Mouse (Mus musculus) v-Abl transformed pro-B cells (cell line): Measurements from ENCODE around the gene Slc25a53.

Source experiments
- in situ Hi-C, 2 experiments: fragments of 400-800 bp; cut with MboI; formaldehyde crosslinking; loops; one replicate each; pipeline ENCODE4 v1.15.1; 2025; ENCODE audit not compliant: unreplicated experiment in 2 of 2

Gene Slc25a53

DNA sequence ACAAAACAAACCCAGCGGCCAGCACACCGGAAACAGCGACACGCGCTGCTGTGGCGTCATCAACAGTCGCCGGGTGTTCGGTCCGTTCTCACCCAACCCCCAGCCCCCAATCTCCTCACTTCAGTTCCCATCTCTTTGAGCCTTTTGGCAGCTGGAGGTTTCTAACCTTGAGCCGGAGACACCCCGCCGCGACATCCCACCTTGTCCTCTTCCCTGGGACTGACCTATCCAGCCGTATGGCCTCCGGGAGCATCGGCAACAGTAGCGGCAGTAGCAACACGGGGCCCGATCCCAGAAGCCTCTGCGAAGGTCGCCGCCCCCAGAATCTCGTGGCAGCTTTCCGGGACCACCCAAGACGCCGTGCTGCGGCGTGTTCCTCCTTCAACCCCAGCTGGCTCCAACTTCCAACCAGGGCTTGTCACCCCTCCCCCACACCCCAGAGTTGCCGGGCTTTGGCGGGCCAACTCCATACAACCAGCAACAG is at the start of gene Slc25a53:
Gene Slc25a53, minus strand, starts transcription at position 303 of the 484 bp plus-strand sequence.
- in situ Hi-C loops: no loop called here

DNA sequence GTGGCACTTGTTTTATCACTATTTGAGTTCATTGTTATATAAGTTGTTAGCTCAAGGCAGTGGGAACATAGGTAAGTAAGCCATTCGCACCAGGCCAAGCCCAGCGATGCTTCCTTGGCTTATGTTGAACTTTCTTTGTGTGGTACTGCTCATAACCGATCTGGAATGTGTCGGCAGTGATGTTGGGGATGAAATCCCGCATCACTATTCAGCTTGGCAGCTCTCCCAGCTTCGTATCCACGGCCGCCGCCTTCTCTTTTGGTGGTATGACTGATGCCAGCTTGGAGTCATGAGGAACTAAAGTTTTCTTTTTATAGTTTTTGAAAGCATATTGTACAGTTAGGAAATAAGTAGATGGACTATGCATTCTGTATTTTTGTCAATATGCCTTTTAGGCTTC is 25.1 kb upstream of the Slc25a53 start:
- in situ Hi-C loops: no loop called here

DNA sequence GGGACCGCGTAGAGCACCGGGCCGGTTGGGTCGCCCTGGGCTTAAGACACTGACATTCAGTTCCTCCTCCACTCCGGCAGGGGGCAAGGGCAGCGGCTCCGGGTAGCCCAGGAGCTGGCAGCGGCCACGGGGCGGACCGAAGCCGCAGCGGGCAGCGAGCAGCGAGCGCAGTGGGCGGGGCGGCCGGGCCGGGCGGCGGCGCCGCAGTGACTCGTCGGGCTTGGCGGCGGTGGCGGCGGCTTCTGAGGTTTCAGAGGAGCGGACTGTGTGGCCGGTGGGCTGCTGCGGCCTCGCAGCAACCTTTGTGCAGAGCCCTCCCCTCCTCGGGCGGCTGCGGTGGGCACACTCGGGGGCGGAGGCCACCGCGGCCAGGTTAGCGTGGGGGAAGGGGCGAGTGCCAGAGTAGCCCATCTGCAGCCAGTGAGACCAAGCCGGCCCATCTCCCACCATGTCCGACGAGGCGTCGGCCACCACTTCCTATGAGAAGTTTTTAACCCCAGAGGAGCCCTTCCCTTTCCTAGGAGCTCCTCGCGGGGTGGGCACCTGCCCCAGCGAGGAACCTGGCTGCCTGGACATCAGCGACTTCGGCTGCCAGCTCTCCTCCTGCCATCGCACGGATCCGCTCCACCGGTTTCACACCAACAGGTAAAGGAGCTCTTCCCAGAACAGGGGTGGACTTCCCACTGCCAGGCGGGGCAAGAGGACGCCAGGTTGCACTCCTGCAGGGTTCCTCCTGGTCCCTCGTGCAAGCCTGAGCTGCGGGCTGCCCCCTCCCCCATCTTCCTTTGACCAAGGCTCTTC is 11.5 kb upstream of the Slc25a53 start, which contains the start of gene Fam199x:
Gene Fam199x, plus strand, starts transcription at position 170 of the 801 bp plus-strand sequence.
- in situ Hi-C loops: no loop called here

DNA sequence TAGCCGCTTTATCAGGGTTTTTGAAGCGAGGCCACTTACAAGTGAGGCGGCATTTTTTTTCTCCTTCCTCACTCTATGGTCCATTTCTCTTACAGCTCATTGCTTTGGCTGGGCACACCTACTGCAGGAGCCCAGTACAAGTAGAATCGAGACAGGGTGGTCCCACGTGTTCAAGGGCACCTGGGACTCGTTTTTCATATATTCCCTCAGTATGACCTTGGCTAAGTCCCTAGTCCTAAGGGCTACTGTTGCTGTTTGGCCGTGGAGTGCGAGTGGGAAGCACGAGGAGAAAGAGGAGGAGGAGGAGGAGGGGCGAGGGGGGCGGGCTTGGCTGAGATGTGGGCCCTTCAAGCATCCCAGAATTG is 10.9 kb upstream of the Slc25a53 start:
- in situ Hi-C loops: no loop called here

DNA sequence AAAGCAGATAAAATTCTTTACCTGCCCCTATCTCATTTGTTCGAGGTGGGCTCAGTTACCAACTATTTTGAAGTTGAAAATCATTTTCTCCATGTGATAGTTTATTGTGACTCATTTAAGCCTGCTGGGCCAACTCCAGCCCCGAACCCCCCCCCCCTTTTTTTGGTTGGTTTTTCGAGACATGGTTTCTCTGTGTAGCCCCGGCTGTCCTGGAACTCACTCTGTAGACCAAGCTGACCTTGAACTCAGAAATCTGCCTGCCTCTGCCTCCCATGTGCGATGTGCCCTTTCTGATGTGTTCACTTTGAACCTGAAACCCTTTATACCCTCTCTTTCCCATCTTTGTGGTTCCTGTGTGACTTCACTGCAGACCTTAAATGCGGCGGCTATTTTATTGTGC is 400 bp upstream of the Slc25a53 start:
- in situ Hi-C loops: no loop called here

DNA sequence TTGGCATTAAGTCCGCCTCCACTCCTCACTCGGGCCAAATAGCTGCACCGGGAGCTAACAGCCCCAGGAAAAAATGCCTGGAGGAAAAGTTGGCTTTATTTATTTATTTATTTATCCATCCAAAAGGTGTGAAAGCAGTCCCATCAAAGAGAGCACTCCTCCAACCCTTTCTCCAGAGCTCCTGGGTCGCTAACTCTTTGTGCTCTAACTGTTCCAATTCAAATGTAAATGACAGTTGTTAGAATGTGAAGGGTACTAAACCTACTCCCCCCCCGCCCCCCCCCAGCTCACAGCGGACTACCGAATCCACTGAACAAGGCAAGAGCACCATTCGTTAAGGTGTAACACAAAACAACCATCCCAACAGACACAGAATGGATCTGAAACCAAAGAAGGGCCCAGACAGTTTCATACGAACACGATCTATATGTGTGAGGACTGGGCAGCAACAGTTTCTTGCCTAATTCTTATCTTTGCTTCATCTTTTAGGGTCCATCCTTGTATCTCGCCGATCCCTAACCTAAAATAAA is 567 bp downstream of the Slc25a53 start:
- in situ Hi-C loops: no loop called here

DNA sequence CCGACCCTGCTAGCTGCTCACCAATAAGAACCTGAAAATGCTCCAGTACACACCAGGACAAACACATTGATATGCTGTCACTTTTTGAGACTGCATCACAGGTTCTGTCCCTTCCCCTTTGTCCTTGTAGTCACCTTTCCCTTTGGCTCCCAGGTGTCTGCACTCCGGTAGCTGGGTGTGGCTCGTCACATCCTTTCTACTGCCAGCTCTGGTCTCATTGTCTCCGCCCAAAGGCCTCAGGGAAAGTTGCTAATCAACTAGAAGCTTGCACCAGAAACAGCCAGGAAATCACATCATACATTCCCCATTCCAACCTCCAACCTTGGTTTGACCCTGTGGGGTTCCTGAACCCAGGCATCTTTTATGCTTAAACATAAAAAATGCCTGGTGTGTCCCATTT is 3.8 kb downstream of the Slc25a53 start:
- in situ Hi-C loops: no loop called here

DNA sequence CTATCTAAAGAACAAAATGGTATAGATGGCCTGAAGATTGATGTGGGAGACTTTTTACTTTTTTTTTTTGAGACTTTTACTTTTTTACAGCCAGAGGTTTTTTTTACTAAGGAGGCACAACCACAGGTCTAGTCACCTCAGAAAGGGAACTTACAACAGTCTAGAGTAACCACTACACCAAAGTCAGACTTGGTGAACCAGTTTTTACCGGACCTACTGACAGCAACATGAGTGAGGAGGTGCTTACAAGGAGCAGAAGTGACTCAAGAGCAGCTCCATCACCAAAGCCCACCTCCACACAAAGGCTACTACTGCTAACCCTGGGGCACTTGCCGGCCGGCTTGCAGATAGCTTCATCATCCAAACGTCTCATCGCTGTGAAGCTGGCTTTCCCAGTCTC is 6.4 kb downstream of the Slc25a53 start:
- in situ Hi-C loops: no loop called here

DNA sequence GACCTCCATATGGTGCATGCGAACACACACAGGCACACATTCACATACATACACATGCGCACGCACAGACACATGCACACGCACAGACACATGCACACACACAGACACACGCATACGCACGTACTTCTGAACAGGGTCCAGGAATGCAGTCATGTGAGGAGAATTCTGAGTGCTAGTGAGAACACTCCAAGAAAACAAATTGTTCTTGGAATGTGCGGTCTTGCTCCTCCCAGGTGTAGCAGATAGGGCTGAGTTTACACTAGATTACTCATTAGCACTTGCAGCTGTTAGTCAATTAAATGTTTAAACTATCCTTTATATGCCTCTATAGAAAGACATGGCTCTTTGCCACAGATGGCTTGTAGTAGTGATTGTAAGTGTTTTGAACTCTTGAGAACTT is 7.2 kb downstream of the Slc25a53 start:
- in situ Hi-C loops: no loop called here

DNA sequence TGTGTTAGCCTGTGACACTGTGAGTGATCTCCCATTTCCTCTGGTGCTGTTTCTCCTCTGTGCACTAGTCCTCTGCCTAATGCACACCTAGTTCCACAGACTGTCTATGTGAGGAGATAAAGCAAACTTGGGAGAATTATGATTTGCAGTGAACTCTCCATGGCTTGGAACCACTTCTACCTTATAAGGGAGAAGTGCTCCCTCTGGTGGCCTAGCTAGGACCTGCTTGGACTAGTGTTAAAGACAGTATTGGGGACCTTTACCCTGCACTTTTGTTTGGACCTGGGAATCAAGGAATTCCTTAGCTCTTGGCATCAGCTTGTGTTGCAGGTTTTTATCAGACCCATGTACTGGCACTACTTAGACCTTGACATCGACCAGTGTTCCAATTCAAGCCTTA is 18.8 kb downstream of the Slc25a53 start:
- in situ Hi-C loops: loop anchor here (5.0 to 25.0 kb wide), 7 partner anchors 37 to 282 kb away; partner anchors contain the start of genes Morf4l2 (in 1 of the 2), Tmsb15b1 (in 1 of the 2), Tmsb15b2 (in 1 of the 2) and Tmsb15l (in 1 of the 2)

DNA sequence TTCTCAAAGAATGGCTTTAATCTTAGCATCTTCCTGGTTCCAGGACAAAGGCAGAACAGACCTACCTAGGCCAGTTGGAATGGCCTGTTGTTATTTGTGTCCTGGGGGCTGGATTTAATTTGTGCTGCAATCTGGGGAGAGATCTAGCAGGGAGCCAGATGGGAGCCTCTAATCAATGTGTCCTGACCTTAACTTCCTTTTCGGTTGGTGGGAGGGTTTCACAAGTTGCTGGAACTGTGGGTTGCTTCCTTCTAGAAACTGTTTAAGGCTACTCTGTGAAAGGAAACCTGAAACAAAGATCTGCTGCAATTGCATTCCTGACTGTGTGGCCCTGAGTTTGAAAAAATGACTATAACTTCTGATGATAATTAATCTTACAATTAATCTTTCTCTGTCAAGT is 20.4 kb downstream of the Slc25a53 start:
- in situ Hi-C loops: loop anchor here (5.0 to 25.0 kb wide), 7 partner anchors 35 to 280 kb away; partner anchors contain the start of genes Morf4l2 (in 1 of the 2), Tmsb15b1 (in 1 of the 2), Tmsb15b2 (in 1 of the 2) and Tmsb15l (in 1 of the 2)

DNA sequence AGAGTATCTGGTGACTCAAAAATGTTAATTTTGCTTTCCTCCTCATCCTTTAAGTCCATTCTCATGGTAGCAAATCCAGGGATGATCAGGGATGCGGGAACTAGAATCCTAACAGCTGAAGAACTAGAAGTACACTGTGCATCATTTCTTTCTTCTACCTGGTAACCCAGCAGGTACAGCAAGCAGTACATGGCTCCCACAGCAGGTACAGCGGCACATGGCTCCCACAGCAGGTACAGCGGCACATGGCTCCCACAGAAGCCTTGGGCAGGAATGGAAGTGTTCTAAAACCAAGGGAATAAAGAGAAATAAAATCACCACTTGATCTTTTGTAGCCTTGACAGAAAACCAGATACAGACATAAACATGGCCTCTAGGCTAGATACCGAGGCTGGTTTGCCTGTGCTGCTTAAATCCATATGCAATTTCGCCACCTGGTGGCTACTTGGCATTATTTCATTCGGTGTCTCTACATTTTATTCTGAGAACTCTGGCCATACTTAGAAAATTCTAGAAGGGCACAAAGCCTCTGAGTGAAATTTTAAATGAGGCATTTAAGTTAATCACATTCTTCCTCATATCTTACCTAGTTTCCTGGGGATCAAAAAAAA is 22.9 kb downstream of the Slc25a53 start:
- in situ Hi-C loops: loop anchor here (5.0 to 25.0 kb wide), 7 partner anchors 33 to 278 kb away; partner anchors contain the start of genes Morf4l2 (in 1 of the 2), Tmsb15b1 (in 1 of the 2), Tmsb15b2 (in 1 of the 2) and Tmsb15l (in 1 of the 2)

DNA sequence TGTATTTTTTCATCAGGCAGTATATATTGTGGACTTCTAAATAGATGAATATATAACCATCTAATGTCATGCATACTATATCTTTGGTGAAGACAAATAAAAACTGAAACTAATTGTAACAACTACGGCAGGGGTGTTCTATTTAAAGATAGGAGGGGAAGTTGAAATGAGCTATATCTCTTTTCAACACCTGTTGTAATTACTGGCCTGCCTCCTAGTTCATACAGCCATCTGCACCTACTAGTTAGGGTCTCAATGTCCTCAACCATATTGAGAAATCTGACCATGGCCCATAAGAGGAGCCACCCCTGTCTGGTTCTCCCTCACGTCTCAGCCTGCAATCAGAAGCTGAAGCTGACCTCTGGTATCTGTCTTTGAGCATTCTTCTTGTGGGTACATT is 41.8 kb downstream of the Slc25a53 start:
- in situ Hi-C loops: no loop called here

DNA sequence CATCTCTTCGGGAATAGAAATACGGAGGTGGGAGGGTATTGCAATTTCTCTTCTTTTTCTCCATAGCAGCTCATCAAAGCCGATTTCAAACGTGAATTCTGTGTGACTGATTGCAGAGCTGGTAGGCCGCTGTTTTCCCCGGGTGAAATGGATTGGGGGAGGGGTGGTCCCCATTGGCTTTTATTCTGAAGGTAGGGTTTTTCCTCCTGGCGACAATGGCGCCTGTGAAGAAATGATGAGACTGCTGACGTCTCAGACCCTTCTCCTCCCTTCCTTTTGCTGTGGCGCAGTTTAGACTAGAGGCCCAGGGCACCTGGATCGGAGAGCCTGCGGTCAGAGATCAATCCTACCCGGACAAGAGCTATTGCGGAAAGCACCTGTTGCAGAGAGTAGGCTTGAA is 44.5 kb downstream of the Slc25a53 start:
- in situ Hi-C loops: no loop called here

DNA sequence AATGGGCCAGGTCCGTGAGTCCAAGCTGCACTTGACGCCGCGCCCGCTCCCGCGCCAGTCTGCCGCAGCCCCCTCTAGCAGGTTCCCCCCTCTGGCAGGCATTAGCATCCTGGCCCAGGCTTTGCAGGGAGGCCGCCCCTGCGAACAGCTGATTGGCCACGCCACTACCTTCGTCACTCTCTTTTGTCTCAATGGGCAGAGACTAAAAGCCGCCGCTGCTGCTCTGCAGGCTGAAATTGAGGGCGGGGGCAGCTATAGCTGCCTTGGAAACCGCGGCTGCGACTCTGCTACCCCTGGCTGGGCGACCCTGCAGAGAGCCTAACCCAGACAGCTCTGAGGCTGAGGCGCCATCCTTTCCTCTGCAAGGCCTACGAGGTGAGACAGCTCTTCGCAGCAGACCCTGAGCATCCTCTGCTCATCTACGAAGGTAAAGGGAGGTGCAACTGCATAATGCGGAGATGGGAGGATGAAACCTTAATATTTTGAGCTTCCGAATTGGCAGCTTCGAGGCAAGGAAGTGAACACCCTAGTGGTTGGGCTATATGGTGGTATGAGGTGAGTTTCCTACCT is 45.0 kb downstream of the Slc25a53 start, which contains the start of gene Zcchc18:
Gene Zcchc18, plus strand, starts transcription at position 178 of the 570 bp plus-strand sequence.
- in situ Hi-C loops: no loop called here

DNA sequence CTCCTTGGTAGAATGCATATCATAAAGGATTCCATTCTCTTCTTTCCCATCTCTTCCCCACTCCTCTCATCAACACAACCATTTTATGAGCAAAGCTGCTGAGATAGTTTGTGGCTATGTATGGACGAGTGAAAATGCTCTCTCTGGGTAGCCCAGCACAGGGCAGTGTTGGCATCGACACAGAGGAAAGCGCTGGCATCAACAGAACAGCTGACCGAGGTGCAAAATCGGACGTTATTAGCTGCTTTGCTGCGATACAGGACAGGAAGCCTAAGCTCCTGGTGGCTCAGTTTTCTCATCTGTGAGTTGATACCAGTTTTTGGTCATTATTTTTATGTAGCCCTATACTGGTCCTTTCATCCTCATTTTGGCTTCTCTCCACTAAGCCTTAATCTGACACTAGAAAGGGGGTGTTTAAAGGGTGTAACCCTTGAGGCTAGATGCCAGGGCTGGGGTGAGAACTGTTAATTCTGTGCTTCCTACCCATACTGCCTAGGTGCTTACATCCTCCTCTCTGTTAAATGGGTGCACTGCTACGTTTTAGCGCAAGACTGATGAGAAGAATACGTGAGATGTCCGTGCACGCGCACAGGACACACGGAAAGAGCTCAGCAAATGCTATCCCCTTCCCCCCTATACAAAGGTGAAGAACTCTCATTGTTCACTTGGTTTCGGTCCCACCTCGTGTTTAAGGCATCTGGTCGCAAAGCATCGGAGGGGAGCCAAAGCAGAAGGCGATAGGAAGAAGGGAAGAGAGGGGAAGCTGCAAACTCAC is 45.7 kb downstream of the Slc25a53 start:
- in situ Hi-C loops: no loop called here

DNA sequence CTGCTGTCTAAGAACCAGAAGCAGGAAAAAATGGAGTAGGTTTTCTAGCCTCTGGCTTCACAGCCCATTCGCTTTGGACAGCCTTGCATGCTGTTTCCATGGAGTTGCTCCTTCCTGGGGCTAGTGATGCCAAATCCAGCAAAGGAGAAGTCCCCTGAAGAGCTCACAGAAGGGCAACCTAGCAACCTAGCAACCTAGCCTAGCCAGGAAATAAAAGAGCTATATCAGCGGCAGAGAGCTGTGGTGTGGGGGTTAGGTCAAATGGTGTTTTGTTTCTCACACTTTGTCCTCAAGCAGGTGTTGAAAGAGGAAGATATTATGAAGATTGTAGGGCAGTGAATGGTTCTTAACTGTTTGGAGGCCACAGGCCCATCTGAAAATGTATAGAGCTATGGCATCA is 46.8 kb downstream of the Slc25a53 start:
- in situ Hi-C loops: no loop called here

DNA sequence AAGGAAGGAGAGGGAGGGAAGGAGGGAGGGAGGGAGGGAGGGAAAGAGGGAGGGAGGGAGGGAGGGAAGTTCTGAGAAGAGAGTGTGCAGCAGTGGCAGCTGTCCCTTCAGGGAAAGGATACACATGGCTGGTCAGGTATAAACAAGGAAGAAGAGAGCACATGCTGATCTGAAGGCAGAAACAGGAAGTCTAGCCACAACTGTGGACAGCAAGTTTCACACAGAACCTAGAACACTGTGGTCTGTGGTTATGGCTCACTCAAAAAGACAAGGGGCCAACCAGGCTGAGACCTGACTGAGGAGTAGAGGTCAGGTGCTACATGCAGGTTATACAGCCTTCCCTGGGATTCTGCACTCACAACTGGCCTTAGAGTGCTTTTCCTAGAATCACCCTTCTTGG is 52.1 kb downstream of the Slc25a53 start:
- in situ Hi-C loops: no loop called here

DNA sequence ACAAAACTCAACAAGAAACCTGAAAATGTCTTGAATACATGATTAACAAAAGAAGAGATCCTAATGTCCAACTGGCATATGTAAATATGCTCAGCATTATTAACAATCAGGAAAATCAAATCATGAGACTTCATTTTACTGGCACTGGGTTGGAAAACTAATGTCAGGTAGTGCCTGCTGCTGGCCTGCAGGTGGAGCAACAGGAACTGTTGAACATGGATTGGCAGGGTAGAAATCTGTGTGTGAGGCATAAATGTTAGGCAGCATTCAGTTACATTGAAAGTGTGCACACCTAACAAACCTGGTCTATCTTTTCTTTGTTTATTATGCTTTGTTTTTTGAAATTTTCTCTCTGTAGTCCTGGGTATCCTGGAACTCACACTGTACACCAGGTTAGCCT is 59.5 kb downstream of the Slc25a53 start:
- in situ Hi-C loops: loop anchor here in 1 of 2 experiments (5.0 kb wide), 1 partner anchor 39 kb away; no protein-coding TSS in a partner anchor
